Mouse (Mus musculus) megakaryocyte-erythroid progenitor cell, adult 5 weeks (primary cell): ENCODE results near the gene Krtap27-1. TPM values are rescaled to one million over a fixed set of nuclear protein-coding genes. Genes with fewer than 3 reads are reported as not detected.

Experiments used
- polyA plus RNA-seq: library from polyadenylated mRNA; stranded (reverse); fragments of >175 nt; gene quantifications from 2 replicates; pipeline ENCODE4 v1.2.3, GENCODE M21; 2012

The Krtap27-1 gene
- polyA plus RNA-seq = not detected in 2 replicates

GRCm38 (mm10) chr16:88671571-88671970, at the start of gene Krtap27-1:
Gene Krtap27-1, minus strand, starts transcription at chr16:88671671.

GRCm38 (mm10) chr16:88707496-88708012, 36.1 kb upstream of the Krtap27-1 start, which contains the start of gene 2310061N02Rik:
Gene 2310061N02Rik, minus strand, starts transcription at chr16:88707962.

GRCm38 (mm10) chr16:88647358-88647846, 24.1 kb downstream of the Krtap27-1 start, which contains the start of gene Krtap26-1:
Gene Krtap26-1, minus strand, starts transcription at chr16:88647796.

GRCm38 (mm10) chr16:88627566-88627965, 43.9 kb downstream of the Krtap27-1 start, which contains the start of gene 2310079G19Rik:
Gene 2310079G19Rik, minus strand, starts transcription at chr16:88627666.

Other genes starting within 250 kb of the Krtap27-1 start
- not detected in 2 replicates for gene Cldn17, start 164.7 kb downstream of the Krtap27-1 start, polyA plus RNA-seq
- not detected in 2 replicates for gene Cldn8, start 108.5 kb downstream of the Krtap27-1 start, polyA plus RNA-seq
- gene Krtap24-1, start 59.4 kb downstream of the Krtap27-1 start, polyA plus RNA-seq = not detected in 2 replicates
- not detected in 2 replicates for gene 2310079G19Rik, start 44.0 kb downstream of the Krtap27-1 start, polyA plus RNA-seq
- gene Krtap26-1, start 23.9 kb downstream of the Krtap27-1 start, polyA plus RNA-seq = not detected in 2 replicates
- not detected in 2 replicates for gene 2310061N02Rik, start 36.3 kb upstream of the Krtap27-1 start, polyA plus RNA-seq
- 0.13 TPM in 1 of 2 replicates, not detected in the other for gene Krtap13-1, start 57.2 kb upstream of the Krtap27-1 start, polyA plus RNA-seq
- 0.10 TPM in 1 of 2 replicates, not detected in the other for gene Krtap13, start 80.0 kb upstream of the Krtap27-1 start, polyA plus RNA-seq
- gene 2310034C09Rik, start 87.2 kb upstream of the Krtap27-1 start, polyA plus RNA-seq = not detected in 2 replicates
- gene 2310057N15Rik, start 102.5 kb upstream of the Krtap27-1 start, polyA plus RNA-seq = not detected in 2 replicates
- gene Gm5965, start 106.2 kb upstream of the Krtap27-1 start, polyA plus RNA-seq = not detected in 2 replicates
- gene Gm20741, start 140.5 kb upstream of the Krtap27-1 start, polyA plus RNA-seq = not detected in 2 replicates
- not detected in 2 replicates for gene Krtap15, start 148.5 kb upstream of the Krtap27-1 start, polyA plus RNA-seq
- not detected in 2 replicates for gene Krtap14, start 154.5 kb upstream of the Krtap27-1 start, polyA plus RNA-seq
- gene Krtap19-1, start 197.7 kb upstream of the Krtap27-1 start, polyA plus RNA-seq = not detected in 2 replicates
- gene Krtap19-2, start 202.6 kb upstream of the Krtap27-1 start, polyA plus RNA-seq = not detected in 2 replicates
- gene Krtap19-3, start 206.4 kb upstream of the Krtap27-1 start, polyA plus RNA-seq = not detected in 2 replicates
- gene Krtap19-4, start 213.4 kb upstream of the Krtap27-1 start, polyA plus RNA-seq = not detected in 2 replicates
- gene Krtap19-5, start 224.8 kb upstream of the Krtap27-1 start, polyA plus RNA-seq = not detected in 2 replicates